Mouse (Mus musculus): Measurements from ENCODE around the gene Tmem45b.
"Not testable (repeated sequence)": the region's sequence is repeated elsewhere in the genome, so short reads cannot be mapped to it uniquely, and the experiment has no call there.

Tmem45b gene

GRCm38 (mm10) chr9:31463692-31464474, at the start of gene Tmem45b:
Gene Tmem45b (minus strand): TSS chr9:31464462.
- no peak for DNase-seq (ENCODE audit: extremely low read depth, low read depth, low spot score)

DNA sequence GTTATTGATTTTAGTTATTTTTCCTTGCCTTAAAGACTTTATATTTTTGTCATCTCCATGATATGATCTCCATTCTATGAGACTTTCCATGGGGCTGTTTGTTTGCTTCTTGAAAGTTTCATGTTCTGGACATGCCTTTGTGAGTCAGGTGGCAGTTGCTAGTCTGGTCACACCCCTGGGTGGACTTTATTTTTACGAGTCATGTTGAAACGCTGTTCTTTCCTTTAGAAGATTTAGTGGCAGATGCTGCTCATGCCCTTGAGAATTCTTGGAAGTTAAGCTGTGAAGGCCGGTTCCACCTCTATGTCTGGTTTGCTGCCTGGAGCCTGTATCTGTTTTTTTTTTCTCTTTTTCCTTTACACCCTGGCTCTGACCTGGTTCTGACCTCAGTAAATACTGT, 43.9 kb upstream of the Tmem45b start:
- DNase-seq (ENCODE audit: extremely low read depth, low read depth, low spot score): peak; percentile 30

DNA sequence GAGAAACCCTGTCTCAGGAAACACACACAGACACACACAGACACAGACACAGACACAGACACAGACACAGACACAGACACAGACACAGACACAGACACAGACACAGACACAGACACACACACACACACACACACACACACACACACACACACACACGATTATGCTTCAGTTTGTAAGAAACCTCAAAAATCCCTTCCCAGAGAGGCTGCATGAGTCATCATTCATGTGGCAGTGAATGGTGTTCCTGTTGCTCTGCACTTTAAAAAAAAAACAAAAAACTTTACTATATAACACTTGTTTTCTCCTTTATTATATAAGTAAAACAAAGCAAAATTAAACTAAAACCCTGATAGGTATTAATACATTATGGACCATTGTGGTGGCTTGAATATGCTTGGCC, 37.0 kb upstream of the Tmem45b start:
- DNase-seq (ENCODE audit: extremely low read depth, low read depth, low spot score): not testable (repeated sequence)

- no peak for DNase-seq (ENCODE audit: extremely low read depth, low read depth, low spot score)
Observed at GRCm38 (mm10) chr9:31463190-31463589, 1.1 kb downstream of the Tmem45b start.

- DNase-seq (ENCODE audit: extremely low read depth, low read depth, low spot score): no peak
Observed at GRCm38 (mm10) chr9:31454356-31454755, 9.9 kb downstream of the Tmem45b start.

GRCm38 (mm10) chr9:31452166-31452565, 12.1 kb downstream of the Tmem45b start:
- DNase-seq (ENCODE audit: extremely low read depth, low read depth, low spot score): no peak

DNA sequence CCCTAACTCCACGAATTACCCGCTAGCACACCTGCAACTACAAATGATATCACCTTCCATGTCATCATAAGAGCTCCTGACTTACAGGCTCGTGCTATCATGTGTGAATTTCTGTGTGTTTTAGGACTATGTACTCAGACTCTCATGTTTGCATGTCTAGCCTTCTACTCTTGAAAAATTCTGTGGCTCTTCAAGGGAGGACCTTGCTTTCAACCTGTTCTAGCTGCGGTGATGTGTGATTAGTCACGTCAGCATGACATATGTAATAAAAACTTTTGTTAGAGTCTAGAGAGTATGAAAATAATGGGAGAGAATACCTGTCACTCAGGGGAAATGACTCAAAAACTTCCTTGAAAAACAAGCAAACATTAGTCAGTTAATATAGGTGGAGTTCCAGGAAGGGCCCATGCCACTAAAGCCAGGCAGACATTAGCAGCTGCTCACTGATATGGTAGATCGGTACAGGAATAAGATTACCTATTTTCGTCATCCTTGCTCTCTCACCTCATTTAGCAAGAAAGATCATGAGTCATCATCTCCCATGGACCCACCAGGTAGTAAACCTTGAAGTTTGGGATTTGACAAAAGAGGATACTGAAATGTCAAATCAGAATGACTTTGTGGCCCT, 15.0 kb downstream of the Tmem45b start:
- no peak for DNase-seq (ENCODE audit: extremely low read depth, low read depth, low spot score)

DNA sequence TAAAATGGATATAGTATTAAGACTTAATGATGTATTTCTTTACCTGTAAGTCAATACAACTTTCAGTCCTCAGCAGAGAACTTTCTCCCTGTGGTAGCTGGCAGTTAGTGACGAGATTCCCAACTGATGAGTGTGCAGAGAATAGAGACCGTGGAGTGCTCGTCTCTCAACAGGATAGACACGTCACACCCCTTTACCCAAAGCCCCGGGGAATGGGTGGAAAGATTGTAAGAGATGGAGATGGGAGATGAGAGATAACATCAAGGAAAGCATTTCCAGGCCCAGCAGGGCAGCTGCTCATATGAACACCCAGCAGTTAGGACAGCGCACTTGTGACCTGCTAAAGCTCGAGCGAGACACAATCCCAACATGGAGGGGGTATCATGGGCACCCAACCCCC, 20.0 kb downstream of the Tmem45b start:
- DNase-seq (ENCODE audit: extremely low read depth, low read depth, low spot score): no peak

DNA sequence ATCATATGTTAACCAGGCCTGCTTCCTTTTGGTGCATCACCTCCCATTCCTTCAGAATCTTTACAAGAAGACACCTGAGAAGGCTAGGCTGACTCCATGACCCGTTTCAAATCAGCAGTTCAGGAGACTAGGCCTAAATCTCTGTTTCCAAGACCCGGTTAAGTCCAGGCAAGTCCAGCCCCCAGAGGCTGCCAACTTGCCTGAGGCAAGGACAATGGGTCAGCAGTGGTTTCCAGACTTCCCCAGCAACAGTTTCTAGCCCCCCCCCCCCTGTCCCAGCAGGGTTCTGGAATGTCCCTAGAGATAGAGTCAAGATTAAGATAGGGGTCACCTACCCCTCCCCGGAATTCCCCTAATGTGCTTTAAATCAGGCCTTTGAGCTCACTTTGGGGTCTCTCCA, 22.8 kb downstream of the Tmem45b start:
- no peak for DNase-seq (ENCODE audit: extremely low read depth, low read depth, low spot score)

DNA sequence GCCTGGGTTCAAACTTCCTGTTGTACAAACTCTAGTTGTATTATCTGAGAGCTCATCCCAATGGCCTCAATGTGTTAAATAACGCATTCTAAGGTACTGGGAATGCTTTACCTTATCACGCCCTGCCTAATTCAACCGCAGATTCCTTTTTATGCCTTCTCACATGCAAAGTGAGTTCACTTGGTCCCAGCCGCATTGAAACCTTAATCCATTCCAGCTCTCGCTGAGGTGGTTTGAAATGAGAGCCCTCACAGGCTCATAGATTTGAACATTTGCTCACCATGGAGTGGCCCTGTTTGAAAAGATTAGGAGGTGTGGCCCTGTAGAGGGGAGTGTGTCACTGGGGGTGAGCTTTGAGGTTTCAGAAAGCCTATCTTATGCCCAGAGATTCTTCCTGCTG, 23.9 kb downstream of the Tmem45b start:
- no peak for DNase-seq (ENCODE audit: extremely low read depth, low read depth, low spot score)

GRCm38 (mm10) chr9:31439341-31439740, 24.9 kb downstream of the Tmem45b start:
- no peak for DNase-seq (ENCODE audit: extremely low read depth, low read depth, low spot score)

GRCm38 (mm10) chr9:31438834-31439233, 25.4 kb downstream of the Tmem45b start:
- DNase-seq (ENCODE audit: extremely low read depth, low read depth, low spot score): no peak

DNA sequence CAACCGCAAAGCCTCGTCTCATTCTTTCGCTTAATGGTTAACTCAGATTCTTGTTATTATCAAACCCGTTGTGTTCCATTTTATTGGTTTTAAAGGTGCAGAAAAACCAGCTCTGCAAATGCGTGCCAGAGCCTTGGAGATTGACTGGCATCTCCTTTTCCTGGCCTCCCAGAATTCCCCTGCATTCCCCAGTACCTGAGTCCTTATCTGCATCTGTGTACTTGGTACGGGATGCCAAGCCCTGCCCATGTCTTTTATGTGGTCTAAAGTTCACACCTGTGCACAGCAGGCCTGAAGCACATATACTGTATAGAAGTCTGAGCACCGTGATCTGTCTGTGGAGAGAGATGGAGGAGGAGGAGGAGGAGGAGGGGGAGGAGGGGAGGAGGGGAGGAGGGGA, 26.4 kb downstream of the Tmem45b start:
- DNase-seq (ENCODE audit: extremely low read depth, low read depth, low spot score): no peak

DNA sequence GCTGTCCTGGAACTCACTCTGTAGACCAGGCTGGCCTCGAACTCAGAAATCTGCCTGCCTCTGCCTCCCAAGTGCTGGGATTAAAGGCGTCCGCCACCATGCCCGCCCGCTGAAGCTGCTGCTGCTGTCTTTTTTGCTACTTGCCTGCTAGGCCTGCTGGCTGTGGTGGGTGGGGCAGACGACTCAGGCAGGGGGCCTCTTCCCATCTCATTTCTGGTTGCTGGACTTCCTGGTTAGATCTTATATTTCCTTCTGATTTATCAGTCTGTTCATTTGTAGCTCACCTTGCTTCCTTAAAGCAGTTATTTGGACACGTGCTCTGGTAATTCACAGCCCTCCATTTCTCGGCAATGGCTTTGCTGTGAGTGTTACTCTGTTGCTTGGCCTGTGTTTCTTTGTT, 28.8 kb downstream of the Tmem45b start:
- DNase-seq (ENCODE audit: extremely low read depth, low read depth, low spot score): no peak

DNA sequence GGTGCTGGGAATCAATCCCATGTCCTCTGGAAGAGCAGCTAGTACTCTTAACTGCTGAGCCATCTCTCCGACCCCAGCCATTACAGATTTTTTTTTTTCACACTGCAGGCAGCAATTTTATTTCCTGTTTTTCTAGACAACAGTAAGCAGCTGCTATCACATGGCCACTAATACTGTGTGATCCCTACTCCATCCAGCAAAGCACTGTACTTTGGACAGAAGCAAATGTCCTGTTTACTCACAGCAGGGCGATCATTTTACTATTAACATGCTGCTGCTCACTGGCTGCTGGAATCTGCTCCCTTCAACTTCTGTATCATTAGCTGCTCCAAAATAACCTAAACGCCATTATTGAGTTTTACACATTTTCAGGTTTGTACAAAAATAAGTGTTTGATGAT, 30.8 kb downstream of the Tmem45b start:
- DNase-seq (ENCODE audit: extremely low read depth, low read depth, low spot score): no peak

DNA sequence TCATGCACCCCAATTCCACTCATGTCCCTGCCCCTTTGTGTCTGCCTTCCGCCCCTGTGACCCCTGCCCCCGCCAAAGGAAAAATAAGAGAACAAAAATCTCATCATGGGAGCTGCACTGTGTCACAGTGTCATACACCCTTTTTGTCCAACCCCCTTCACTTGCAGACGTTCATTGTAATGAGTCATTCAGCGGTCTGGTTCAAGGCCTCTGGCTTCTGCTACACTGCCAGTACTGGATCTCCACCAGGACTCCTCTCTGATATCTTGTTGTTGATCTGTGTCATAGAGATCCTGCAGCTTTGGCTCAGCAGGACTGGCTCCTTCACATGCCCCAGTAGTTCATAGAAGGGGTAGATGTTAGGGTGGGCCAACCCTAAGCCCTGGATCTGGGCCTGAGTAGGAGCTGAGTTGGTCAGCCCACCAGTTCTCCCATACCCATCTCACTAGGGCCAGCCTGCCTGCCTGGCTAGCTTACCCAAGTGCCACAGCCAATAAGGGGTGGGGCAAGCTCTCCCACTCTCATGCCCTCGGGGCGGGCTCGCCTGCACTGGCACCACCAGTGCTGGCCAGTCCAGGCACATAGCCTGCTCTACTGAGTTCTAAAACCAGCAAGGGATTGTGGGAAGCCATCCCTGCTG, 31.8 kb downstream of the Tmem45b start:
- peak; percentile 30 for DNase-seq (ENCODE audit: extremely low read depth, low read depth, low spot score)

DNA sequence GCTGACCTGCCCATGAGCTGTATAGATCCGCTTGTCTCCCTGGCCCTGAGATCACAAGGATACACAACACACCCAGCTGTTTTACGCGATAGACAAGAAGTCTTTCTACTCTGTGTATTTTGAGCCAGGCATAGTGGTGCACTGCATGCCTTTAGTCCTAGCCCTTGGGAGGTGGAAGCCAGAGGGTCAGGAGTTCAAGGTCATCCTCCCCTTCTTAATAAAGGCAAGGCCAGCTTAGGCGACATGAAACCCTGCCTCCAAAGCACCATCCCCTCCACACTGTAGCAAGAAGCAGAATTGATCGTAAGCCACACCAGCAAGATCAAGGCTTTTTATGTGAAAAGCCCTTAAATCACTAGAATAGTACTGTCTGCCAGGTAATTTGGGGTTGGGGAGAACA, 32.5 kb downstream of the Tmem45b start:
- DNase-seq (ENCODE audit: extremely low read depth, low read depth, low spot score): no peak

DNA sequence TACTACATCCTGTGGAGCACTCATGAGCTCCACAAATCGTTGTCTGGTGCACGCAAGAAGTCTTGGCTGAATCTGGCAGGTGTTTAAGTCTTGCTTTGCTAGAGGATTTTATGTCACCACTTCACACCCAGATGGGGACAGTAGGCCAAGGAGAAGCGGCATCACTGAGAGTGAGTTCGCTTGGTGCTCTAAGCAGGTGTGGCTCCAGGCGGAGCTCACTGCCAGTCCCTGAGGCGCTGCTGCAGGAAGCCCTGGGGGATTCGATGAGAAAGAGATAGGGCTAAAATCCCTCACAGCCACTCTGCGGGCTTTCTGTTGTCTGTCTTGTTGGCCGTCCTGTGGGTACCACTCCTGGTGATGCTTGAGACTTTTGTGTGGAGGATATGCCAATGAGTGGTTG, 34.3 kb downstream of the Tmem45b start:
- DNase-seq (ENCODE audit: extremely low read depth, low read depth, low spot score): no peak

DNA sequence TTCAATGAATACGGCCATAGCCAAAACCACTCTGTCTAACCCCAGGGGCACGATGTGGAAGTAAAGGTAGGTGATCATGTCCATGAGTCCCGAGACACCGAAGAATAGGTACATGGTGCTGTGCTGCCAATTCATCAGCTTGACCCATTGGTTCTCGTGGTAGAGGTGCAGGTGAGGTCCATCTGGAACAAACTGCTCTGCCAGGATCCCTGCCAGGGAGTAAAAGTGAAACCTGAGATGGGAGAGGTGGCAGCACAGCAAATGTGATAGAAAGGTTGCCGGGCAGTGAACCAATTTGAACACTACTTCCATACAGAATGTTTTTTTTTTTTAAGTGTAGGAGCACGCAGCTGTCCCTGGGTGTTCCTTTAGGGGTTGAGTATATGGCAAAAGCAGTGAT, 35.3 kb downstream of the Tmem45b start:
- DNase-seq (ENCODE audit: extremely low read depth, low read depth, low spot score): no peak

DNA sequence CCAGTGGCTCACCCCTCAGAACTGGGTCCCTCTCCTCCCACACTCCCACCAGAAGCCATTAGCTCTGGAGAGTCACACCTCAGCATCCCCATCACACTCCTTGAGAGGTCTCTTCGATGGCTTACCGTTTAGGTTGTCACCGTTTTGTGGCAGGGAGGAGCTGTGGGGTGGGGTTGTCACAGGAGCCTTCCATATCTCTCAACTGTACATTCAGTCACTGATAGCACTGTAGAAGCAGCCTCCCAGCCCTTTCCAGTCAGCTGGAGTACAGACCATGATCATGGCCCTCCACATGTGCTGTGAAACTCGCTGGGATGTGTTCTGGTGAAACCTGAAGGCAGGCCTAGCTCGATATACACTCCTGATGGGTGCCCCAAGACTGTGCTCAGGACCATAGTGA, 42.1 kb downstream of the Tmem45b start:
- no peak for DNase-seq (ENCODE audit: extremely low read depth, low read depth, low spot score)

GRCm38 (mm10) chr9:31418821-31419220, 45.4 kb downstream of the Tmem45b start:
- DNase-seq (ENCODE audit: extremely low read depth, low read depth, low spot score): no peak

GRCm38 (mm10) chr9:31412165-31412564, 52.1 kb downstream of the Tmem45b start:
- DNase-seq (ENCODE audit: extremely low read depth, low read depth, low spot score): no peak
